Mouse (Mus musculus) bone marrow, adult 2 months (tissue): ENCODE results near the gene Mrpl9.

Source experiments
- CTCF ChIP-seq: fragments of 200-500 bp; IDR thresholded peaks from 2 replicates; pipeline ENCODE4 v1.5.1; 2011; ENCODE audit warnings: low read length, control low read depth; ENCODE audit not compliant: control insufficient read depth, insufficient read depth
- POLR2A ChIP-seq: fragments of 200-500 bp; IDR thresholded peaks from 2 replicates; pipeline ENCODE4 v1.6.1; 2011; ENCODE audit warnings: low read depth, mild to moderate bottlenecking, control low read depth, low read length, borderline replicate concordance; ENCODE audit not compliant: control insufficient read depth

DNA sequence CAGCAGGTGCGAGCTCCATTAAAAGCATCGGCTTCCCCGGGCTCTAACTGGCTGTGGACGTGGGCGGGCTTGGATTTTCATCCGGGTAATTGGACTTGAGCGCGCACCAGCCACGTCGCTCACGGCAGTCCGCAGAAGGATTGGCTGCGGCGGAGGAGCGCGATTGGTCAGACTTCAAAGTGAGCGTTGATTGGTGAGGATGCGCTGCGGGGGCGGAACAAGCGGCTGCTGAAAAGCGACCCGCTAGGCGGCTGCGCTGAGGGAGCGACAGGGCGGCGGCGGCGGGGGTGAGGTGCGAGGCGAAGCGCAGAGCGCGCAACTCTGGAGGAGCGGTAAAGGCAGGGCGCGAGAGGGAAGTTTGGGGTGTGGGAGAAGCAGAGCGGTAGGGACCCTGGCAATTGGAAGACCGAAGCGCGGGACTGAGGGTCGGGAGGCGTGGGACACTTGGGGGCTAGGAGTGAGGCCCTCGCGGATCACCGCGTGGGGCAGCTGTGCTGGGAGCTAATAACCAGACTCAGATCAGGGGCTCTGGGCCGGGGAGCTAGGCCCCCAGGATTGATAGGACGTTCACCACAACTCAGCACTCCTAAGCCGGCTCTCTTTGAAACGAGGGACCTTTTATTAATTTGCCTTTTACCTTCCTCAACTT, 30.0 kb upstream of the Mrpl9 start, which contains the start of gene Tdrkh:
- peak; percentile 38; the same call in 1 of the 2 replicates for TF ChIP-seq POLR2A
- TF ChIP-seq CTCF: no peak
